Mouse (Mus musculus): Measurements from ENCODE around the gene Frzb. TPM values are rescaled to one million over a fixed set of nuclear protein-coding genes. Genes with fewer than 3 reads are reported as not detected.

The Frzb gene
- total and polyA plus RNA-seq, 3 experiments: not detected

GRCm38 (mm10) chr2:80441386-80441785, 6.0 kb downstream of the Frzb start:
- no peaks in the 10 kb centered on the region for H3K79me2 ChIP-seq (ENCODE audit: control insufficient read depth, insufficient read depth, low read length, poor library complexity)
- no peak overlapping the region for H3K27ac ChIP-seq (ENCODE audit: control insufficient read depth, low read depth, low read length)
- no peaks in the 10 kb centered on the region for H3K36me3 ChIP-seq (ENCODE audit: control insufficient read depth in 1 of 2, insufficient read depth in 2 of 2, low read length in 2 of 2)
- H3K4me1 ChIP-seq (ENCODE audit: control insufficient read depth in 1 of 2, insufficient read depth in 2 of 2, low read length in 2 of 2): no peaks in the 10 kb centered on the region
- H3K9me3 ChIP-seq (replicated peaks; ENCODE audit: insufficient read depth, low read length): no peaks in the 10 kb centered on the region
- no peak overlapping the region for H3K9ac ChIP-seq (ENCODE audit: control insufficient read depth, low read depth, low read length, poor library complexity, severe bottlenecking)
- H3K4me3 ChIP-seq (ENCODE audit: control insufficient read depth in 1 of 2, insufficient read depth in 1 of 2, low read depth in 2 of 2, low read length in 2 of 2): no peak overlapping the region
- no peak for DNase-seq (ENCODE audit: low read depth, low spot score)
- H3K27me3 ChIP-seq (ENCODE audit: control insufficient read depth in 1 of 2, insufficient read depth in 2 of 2, low read length in 2 of 2): no peaks in the 10 kb centered on the region
- TF ChIP-seq RAD21 (IDR thresholded peaks at IDR 0.05; ENCODE audit: low read depth, low read length): no peak
- TF ChIP-seq ZMIZ1 (IDR thresholded peaks at IDR 0.05; ENCODE audit: low read depth, low read length): no peak
- TF ChIP-seq CHD1 (IDR thresholded peaks at IDR 0.05; ENCODE audit: low read depth, low read length): no peak
- no peak for TF ChIP-seq MAX (IDR thresholded peaks at IDR 0.05; ENCODE audit: low read length)
- no peak for TF ChIP-seq CHD2 (IDR thresholded peaks at IDR 0.05; ENCODE audit: low read length)
- TF ChIP-seq UBTF (IDR thresholded peaks at IDR 0.05; ENCODE audit: borderline replicate concordance, insufficient read depth, low read depth, low read length): no peak
- TF ChIP-seq GATA1 (IDR thresholded peaks at IDR 0.05; ENCODE audit: low read depth, low read length): no peak
- TF ChIP-seq TCF12 (IDR thresholded peaks at IDR 0.05; ENCODE audit: low read depth, low read length): no peak
- no peak for TF ChIP-seq POLR2AphosphoS2 (IDR thresholded peaks at IDR 0.05; ENCODE audit: low read length)
- TF ChIP-seq MAZ (IDR thresholded peaks at IDR 0.05; ENCODE audit: low read depth, low read length): no peak
- no peak for TF ChIP-seq MYB (IDR thresholded peaks at IDR 0.05; ENCODE audit: low read depth, low read length)
- TF ChIP-seq EP300 (IDR thresholded peaks at IDR 0.05; ENCODE audit: low read depth in 1 of 2, low read length in 2 of 2): no peak

DNA sequence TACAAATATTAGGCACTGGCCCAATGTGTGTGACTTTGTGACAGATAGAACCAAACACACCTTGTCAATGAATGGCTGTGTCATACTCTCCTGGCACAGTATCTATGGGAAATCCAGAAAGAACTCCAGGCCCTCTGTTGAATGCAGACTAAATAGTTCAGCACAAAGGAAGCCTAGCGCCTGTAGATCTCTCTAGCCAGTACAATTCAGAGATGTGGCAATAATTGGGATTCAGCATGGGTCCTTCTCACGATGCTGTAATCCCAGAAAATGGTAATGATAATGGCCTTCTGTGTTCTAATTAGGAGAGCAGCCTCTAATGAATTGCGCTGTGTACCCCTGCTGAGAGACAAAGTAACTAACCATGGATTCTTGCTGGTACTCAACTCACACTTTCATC, 8.6 kb downstream of the Frzb start:
- H3K27ac ChIP-seq (ENCODE audit: control insufficient read depth, low read depth, low read length): no peak overlapping the region
- H3K9ac ChIP-seq (ENCODE audit: control insufficient read depth, low read depth, low read length, poor library complexity, severe bottlenecking): no peak overlapping the region
- H3K4me1 ChIP-seq (ENCODE audit: control insufficient read depth in 1 of 2, insufficient read depth in 2 of 2, low read length in 2 of 2): no peaks in the 10 kb centered on the region
- H3K27me3 ChIP-seq (ENCODE audit: control insufficient read depth in 1 of 2, insufficient read depth in 2 of 2, low read length in 2 of 2): no peaks in the 10 kb centered on the region
- no peak for TF ChIP-seq E2F4 (IDR thresholded peaks at IDR 0.05; ENCODE audit: borderline replicate concordance, low read depth, low read length)
- TF ChIP-seq RAD21 (IDR thresholded peaks at IDR 0.05; ENCODE audit: low read depth, low read length): no peak
- no peak for TF ChIP-seq POLR2AphosphoS5 (IDR thresholded peaks at IDR 0.05; ENCODE audit: borderline replicate concordance, low read depth, low read length)
- TF ChIP-seq MYC (IDR thresholded peaks at IDR 0.05; ENCODE audit: low read depth, low read length): no peak
- TF ChIP-seq CTCF (IDR thresholded peaks at IDR 0.05 in 2 of 3, conservative IDR thresholded peaks at IDR 0.05 in 1 of 3; ENCODE audit: control insufficient read depth in 1 of 3, insufficient read depth in 1 of 3, low read depth in 2 of 3, low read length in 3 of 3, poor library complexity in 1 of 3, severe bottlenecking in 1 of 3): no peak
- no peak for TF ChIP-seq GATA1 (IDR thresholded peaks at IDR 0.05; ENCODE audit: low read depth, low read length)
- no peak for TF ChIP-seq TCF12 (IDR thresholded peaks at IDR 0.05; ENCODE audit: low read depth, low read length)
- TF ChIP-seq ELF1 (IDR thresholded peaks at IDR 0.05; ENCODE audit: low read depth, low read length): no peak
- no peak for TF ChIP-seq MXI1 (IDR thresholded peaks at IDR 0.05; ENCODE audit: low read depth, low read length)
- no peak for TF ChIP-seq EP300 (IDR thresholded peaks at IDR 0.05; ENCODE audit: low read depth in 1 of 2, low read length in 2 of 2)
- no peak for TF ChIP-seq GABPA (IDR thresholded peaks at IDR 0.05; ENCODE audit: low read depth, low read length)
- TF ChIP-seq TAL1 (IDR thresholded peaks at IDR 0.05; ENCODE audit: low read length): no peak
- TF ChIP-seq KAT2A (conservative IDR thresholded peaks at IDR 0.05; ENCODE audit: low read depth, low read length): no peak
- no peak for TF ChIP-seq ZMIZ1 (IDR thresholded peaks at IDR 0.05; ENCODE audit: low read depth, low read length)
- TF ChIP-seq CHD1 (IDR thresholded peaks at IDR 0.05; ENCODE audit: low read depth, low read length): no peak
- no peak for TF ChIP-seq SIN3A (IDR thresholded peaks at IDR 0.05; ENCODE audit: low read length)
- no peak for TF ChIP-seq RCOR1 (IDR thresholded peaks at IDR 0.05; ENCODE audit: low read depth, low read length)
- no peaks in the 10 kb centered on the region for H3K9me3 ChIP-seq (replicated peaks; ENCODE audit: insufficient read depth, low read length)
- no peak overlapping the region for H3K4me3 ChIP-seq (ENCODE audit: control insufficient read depth in 1 of 2, insufficient read depth in 1 of 2, low read depth in 2 of 2, low read length in 2 of 2)
- H3K36me3 ChIP-seq (ENCODE audit: control insufficient read depth in 1 of 2, insufficient read depth in 2 of 2, low read length in 2 of 2): no peaks in the 10 kb centered on the region
- H3K79me2 ChIP-seq (ENCODE audit: control insufficient read depth, insufficient read depth, low read length, poor library complexity): no peaks in the 10 kb centered on the region
- no peak for DNase-seq (ENCODE audit: low read depth, low spot score)

All from MEL (cell line).